Comparison of ENCODE assay signal across 25 mouse cellular contexts in genomic region chr5:28245121-28245520, GRCm38 (mm10). TPM values are rescaled to one million over a fixed set of nuclear protein-coding genes. Genes with fewer than 3 reads are reported as not detected.
DNase-seq lines count a peak whose midpoint lies in the region; ATAC-seq and TF ChIP-seq lines count a peak whose summit lies in the region.
"Had no signal": no experiment of that assay in that cellular context is flagged by ENCODE, and none has a peak within 500 bp of the region (broad histone marks: within the 10 kb centered on the region; RNA-seq: fewer than 3 reads in every experiment).

No protein-coding gene starts in this region.

- H3K9ac ChIP-seq in heart, embryonic 12.5 days, result no peak overlapping the region
- no peak overlapping the region for H3K9ac ChIP-seq in hindbrain, postnatal 0 days (replicated peaks; ENCODE audit: low read length)
- no peak overlapping the region for H3K9ac ChIP-seq in hindbrain, embryonic 12.5 days
- H3K9ac ChIP-seq: embryonic facial prominence, embryonic 15.5 days; intestine, embryonic 15.5 days had no signal

- H3K36me3 ChIP-seq in heart, embryonic 12.5 days, result no peaks in the 10 kb centered on the region
- H3K36me3 ChIP-seq in hindbrain, postnatal 0 days (ENCODE audit: insufficient read depth, low read length), result no peaks in the 10 kb centered on the region
- H3K36me3 ChIP-seq in hindbrain, embryonic 12.5 days, result no peaks in the 10 kb centered on the region
- H3K36me3 ChIP-seq: embryonic facial prominence, embryonic 15.5 days; forebrain, embryonic 10.5 days; intestine, embryonic 15.5 days had no signal

- H3K4me2 ChIP-seq in heart, embryonic 12.5 days, result no peak overlapping the region
- no peak overlapping the region for H3K4me2 ChIP-seq in hindbrain, postnatal 0 days (ENCODE audit: low read depth, low read length)
- H3K4me2 ChIP-seq in hindbrain, embryonic 12.5 days (replicated peaks), result no peak overlapping the region
- H3K4me2 ChIP-seq: embryonic facial prominence, embryonic 15.5 days; heart, embryonic 11.5 days; intestine, embryonic 15.5 days had no signal

- peak in 1 of 2 experiments; percentile 31 for DNase-seq in cerebellum, adult 2 months
- no peak for DNase-seq in cerebellum, postnatal 4 days (ENCODE audit: low spot score in 2 of 2)
- DNase-seq in heart, adult 11 months, result peak; percentile 53
- DNase-seq in hindbrain, postnatal 0 days (ENCODE audit: low spot score), result peak; percentile 3
- no peak for DNase-seq in layer of hippocampus, adult 9-11 months
- DNase-seq: adrenal gland, adult 2 months; adrenal gland, postnatal 25 days; embryo, embryonic 11 days; gastrocnemius, adult 2 months; gastrocnemius, postnatal 25 days; heart, adult 2 months; kidney, adult 18-20 months had no signal

- ATAC-seq in heart, embryonic 12.5 days (ENCODE audit: insufficient number of reproducible peaks, low FRiP score), result no peak
- no peak for ATAC-seq in hindbrain, postnatal 0 days
- no peak for ATAC-seq in hindbrain, embryonic 12.5 days (ENCODE audit: low FRiP score)
- ATAC-seq: forebrain, embryonic 14.5 days; intestine, embryonic 15.5 days had no signal

- TF ChIP-seq POLR2A in cerebellum, adult 2 months (IDR thresholded peaks at IDR 0.05; ENCODE audit: borderline replicate concordance, insufficient read depth, low read length), result no peak

- no peaks in the 10 kb centered on the region for H3K27me3 ChIP-seq in cerebellum, adult 2 months (ENCODE audit: control insufficient read depth, insufficient read depth, low read length)
- peaks cover 14% of the 10 kb centered on the region; the same call in 1 of the 2 replicates for H3K27me3 ChIP-seq in heart, embryonic 12.5 days (replicated peaks)
- no peaks in the 10 kb centered on the region for H3K27me3 ChIP-seq in hindbrain, postnatal 0 days (ENCODE audit: insufficient read depth, low read length)
- no peaks in the 10 kb centered on the region for H3K27me3 ChIP-seq in hindbrain, embryonic 12.5 days
- H3K27me3 ChIP-seq: embryonic facial prominence, embryonic 15.5 days; intestine, embryonic 15.5 days had no signal

- TF ChIP-seq CTCF in cerebellum, adult 2 months (IDR thresholded peaks at IDR 0.05; ENCODE audit: borderline replicate concordance, insufficient read depth, low read depth, low read length), result no peak
- TF ChIP-seq CTCF in hindbrain, postnatal 0 days (IDR thresholded peaks at IDR 0.05; ENCODE audit: low read depth), result no peak

- WGBS in cerebellum, adult 2 months, result 45% methylated on average over 4 of the region's 4 CpGs
- 56% methylated on average over 4 of the region's 4 CpGs for WGBS in heart, embryonic 12.5 days
- 49% methylated on average over 4 of the region's 4 CpGs for whole genome bisulfite sequencing in hindbrain, postnatal 0 days
- WGBS in hindbrain, embryonic 12.5 days, result 58% methylated on average over 4 of the region's 4 CpGs

- no peaks in the 10 kb centered on the region for H3K9me3 ChIP-seq in heart, embryonic 12.5 days (replicated peaks)
- no peaks in the 10 kb centered on the region for H3K9me3 ChIP-seq in hindbrain, postnatal 0 days (ENCODE audit: low read length)
- no peaks in the 10 kb centered on the region for H3K9me3 ChIP-seq in hindbrain, embryonic 12.5 days (replicated peaks)
- H3K9me3 ChIP-seq: embryonic facial prominence, embryonic 15.5 days; forebrain, embryonic 10.5 days; intestine, embryonic 15.5 days had no signal

- H3K4me3 ChIP-seq in cerebellum, adult 2 months (replicated peaks; ENCODE audit: insufficient read depth, low read depth, low read length), result no peak overlapping the region
- H3K4me3 ChIP-seq in heart, embryonic 12.5 days, result no peak overlapping the region
- H3K4me3 ChIP-seq in hindbrain, postnatal 0 days (ENCODE audit: low read length), result no peak overlapping the region
- no peak overlapping the region for H3K4me3 ChIP-seq in hindbrain, embryonic 12.5 days
- H3K4me3 ChIP-seq: embryonic facial prominence, embryonic 15.5 days; erythroblast, embryonic 14.5 days; forebrain, embryonic 10.5 days; gastrocnemius, adult 2 months; heart, adult 2 months; intestine, embryonic 15.5 days had no signal

- peaks cover 59% of the 10 kb centered on the region for H3K4me1 ChIP-seq in cerebellum, adult 2 months (ENCODE audit: control insufficient read depth, insufficient read depth, low read length)
- H3K4me1 ChIP-seq in heart, embryonic 12.5 days (replicated peaks), result no peaks in the 10 kb centered on the region
- 0 out of 2 replicates have a peak, but pooled peaks cover 6% of the 10 kb centered on the region for H3K4me1 ChIP-seq in hindbrain, postnatal 0 days (ENCODE audit: insufficient read depth, low read length)
- no peaks in the 10 kb centered on the region for H3K4me1 ChIP-seq in hindbrain, embryonic 12.5 days
- H3K4me1 ChIP-seq: embryonic facial prominence, embryonic 15.5 days; intestine, embryonic 15.5 days had no signal

- H3K27ac ChIP-seq in cerebellum, adult 2 months (ENCODE audit: insufficient read depth, low read length), result peak overlapping the region; percentile 43; the same call in 1 of the 2 replicates
- no peak overlapping the region for H3K27ac ChIP-seq in heart, embryonic 12.5 days (ENCODE audit: poor library complexity, severe bottlenecking)
- no peak overlapping the region for H3K27ac ChIP-seq in hindbrain, postnatal 0 days
- no peak overlapping the region for H3K27ac ChIP-seq in hindbrain, embryonic 12.5 days
- H3K27ac ChIP-seq: embryonic facial prominence, embryonic 15.5 days; forebrain, embryonic 10.5 days; gastrocnemius, adult 2 months; heart, adult 2 months; intestine, embryonic 15.5 days had no signal

RNA-seq across cellular contexts. Expression of gene Cnpy1, which starts 0.5 kb away (rescaled TPM):
- polyA plus RNA-seq in cerebellum, adult 2 months (2012; rRNA removed), result 313 and 399 TPM in 2 replicates
- 0.10 and 0.12 TPM in 2 replicates for polyA plus RNA-seq in heart, embryonic 12.5 days (2016; fragmentation: Nextera tagmentation; extraction: Ambion mirVana)
- total RNA-seq in hindbrain, postnatal 0 days (2014; rRNA removed), result 43.9 and 45.6 TPM in 2 replicates
- polyA plus RNA-seq in hindbrain, postnatal 0 days (2015; fragmentation: Nextera tagmentation; extraction: Ambion mirVana), result 31.7 and 36.9 TPM in 2 replicates
- polyA plus RNA-seq in hindbrain, embryonic 12.5 days (2016; fragmentation: Nextera tagmentation; extraction: Ambion mirVana), result 50.6 and 69.9 TPM in 2 replicates
- total RNA-seq: adrenal gland, adult 2 months; adrenal gland, postnatal 25 days; common myeloid progenitor, adult 5-6 weeks; gastrocnemius, adult 2 months; gastrocnemius, postnatal 25 days; heart, adult 2 months; heart, postnatal 25 days; MEL had no signal
- polyA plus RNA-seq: adrenal gland, adult 2 months; C2C12; erythroblast, embryonic 14.5 days; heart, adult 2 months; heart, embryonic 11.5 days; heart, embryonic 16.5 days had no signal

Comparison
In these comparisons a context has a peak if more than half of its experiments do, and no peak if none do; other contexts are left out.
1. DNase-seq: peak in heart, adult 11 months (single experiment) and hindbrain, postnatal 0 days (single experiment); none in cerebellum, postnatal 4 days (0 of 2) and layer of hippocampus, adult 9-11 months (single experiment).
2. RNA of gene Cnpy1, which starts 0.5 kb away (polyA plus RNA-seq): 313 to 399 TPM in cerebellum, adult 2 months, 50.6 to 69.9 TPM in hindbrain, embryonic 12.5 days and 31.7 to 36.9 TPM in hindbrain, postnatal 0 days; 0.10 to 0.12 TPM in heart, embryonic 12.5 days; every median in the first group is over 10 times any median in the second.